Mouse (Mus musculus) neural tube, embryonic 11.5 days (tissue): ENCODE measurements around the gene Rnf20. TPM values are rescaled to one million over a fixed set of nuclear protein-coding genes. Genes with fewer than 3 reads are reported as not detected.
"Not testable (repeated sequence)": the region's sequence is repeated elsewhere in the genome, so short reads cannot be mapped to it uniquely, and the experiment has no call there.

Experiments used
- ATAC-seq: fragments of 200-750 bp; cut with Nextera tagmentation; 2 replicates; pipeline ENCODE4 v1.8.0; 2017; ENCODE audit warnings: moderate number of reproducible peaks, mild to moderate bottlenecking, moderate TSS enrichment, moderate library complexity; ENCODE audit not compliant: insufficient read depth, low FRiP score, low TSS enrichment
- DNase-seq: peaks from one replicate; pipeline ENCODE4 v3.0.0-alpha.2; 2015; ENCODE audit warnings: low spot score
- H3K27ac ChIP-seq: fragments of 300-500 bp; sonication (generic); 2 replicates; pipeline ENCODE4 v1.5.1; 2014; ENCODE audit warnings: low read depth, mild to moderate bottlenecking, low read length
- H3K27me3 ChIP-seq: fragments of 300-500 bp; sonication (generic); 2 replicates; pipeline ENCODE4 v1.6.1; 2014; ENCODE audit warnings: mild to moderate bottlenecking, low read length, mixed read lengths; ENCODE audit not compliant: control insufficient read depth, insufficient read depth
- H3K36me3 ChIP-seq: fragments of 300-500 bp; sonication (generic); 2 replicates; pipeline ENCODE4 v1.6.1; 2014; ENCODE audit warnings: mild to moderate bottlenecking, low read length, moderate library complexity, mixed read lengths; ENCODE audit not compliant: control insufficient read depth, insufficient read depth
- H3K4me1 ChIP-seq: fragments of 300-500 bp; sonication (generic); 2 replicates; pipeline ENCODE4 v1.6.1; 2014; ENCODE audit warnings: low read length, mixed read lengths; ENCODE audit not compliant: control insufficient read depth, insufficient read depth
- H3K4me2 ChIP-seq: fragments of 300-500 bp; sonication (generic); 2 replicates; pipeline ENCODE4 v1.6.1; 2014; ENCODE audit warnings: low read depth, mild to moderate bottlenecking, moderate library complexity
- H3K4me3 ChIP-seq: fragments of 300-500 bp; sonication (generic); 2 replicates; pipeline ENCODE4 v1.5.1; 2014; ENCODE audit warnings: low read depth, low read length
- H3K9ac ChIP-seq: fragments of 300-500 bp; sonication (generic); 2 replicates; pipeline ENCODE4 v1.6.1; 2014; ENCODE audit warnings: mild to moderate bottlenecking, low read length
- H3K9me3 ChIP-seq: fragments of 300-500 bp; sonication (generic); 2 replicates; pipeline ENCODE4 v1.6.1; 2016; ENCODE audit warnings: low read length; ENCODE audit not compliant: control insufficient read depth
- WGBS: fragments of 180-500 bp; shearing (Covaris S2); extraction: QIAGEN DNeasy Blood & Tissue Kit; methylation state at CpG from one replicate; pipeline ENCODE4 v1.1.7; 2014; 5-methylcytosine and 5-hydroxymethylcytosine counted together
- polyA plus RNA-seq: library from polyadenylated mRNA; unstranded; fragments of >200 nt; fragmentation: Nextera tagmentation; extraction: Ambion mirVana; gene quantifications from 2 replicates; pipeline ENCODE4 v1.2.1, GENCODE M21; 2014

Rnf20 gene
- polyA plus RNA-seq, 1 experiment from 2014 or later = 74.4 TPM

DNA sequence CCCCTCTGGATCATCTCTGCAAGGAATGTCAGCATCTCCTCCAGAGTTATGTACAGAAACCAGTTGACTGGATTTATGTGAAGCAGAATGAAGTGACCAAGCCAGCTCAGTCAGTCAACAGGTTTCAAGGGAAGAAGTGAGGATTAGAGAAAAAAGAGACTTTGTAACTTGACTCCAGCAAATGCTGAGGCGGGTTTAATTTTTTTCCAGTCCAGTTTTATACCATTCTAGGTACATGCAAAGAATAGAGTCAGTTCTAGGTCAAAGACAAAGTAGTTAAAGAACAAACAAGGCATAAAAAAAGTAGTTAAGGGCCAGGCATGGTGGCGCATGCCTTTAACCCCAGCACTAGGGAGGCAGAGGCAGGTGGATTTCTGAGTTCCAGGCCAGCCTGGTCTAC lies 28.6 kb upstream of the Rnf20 start:
- DNase-seq (no peak), ATAC-seq (no peak)
- H3K9me3 ChIP-seq = no peaks in the 10 kb centered on the region
- H3K4me1 ChIP-seq = no peaks in the 10 kb centered on the region
- 85% methylated on average over 2 of the region's 2 CpGs for WGBS
- no peak overlapping the region for H3K27ac ChIP-seq
- H3K4me2 ChIP-seq = no peak overlapping the region
- H3K27me3 ChIP-seq = no peaks in the 10 kb centered on the region
- no peak overlapping the region for H3K9ac ChIP-seq
- H3K4me3 ChIP-seq = no peak overlapping the region
- H3K36me3 ChIP-seq = no peaks in the 10 kb centered on the region

DNA sequence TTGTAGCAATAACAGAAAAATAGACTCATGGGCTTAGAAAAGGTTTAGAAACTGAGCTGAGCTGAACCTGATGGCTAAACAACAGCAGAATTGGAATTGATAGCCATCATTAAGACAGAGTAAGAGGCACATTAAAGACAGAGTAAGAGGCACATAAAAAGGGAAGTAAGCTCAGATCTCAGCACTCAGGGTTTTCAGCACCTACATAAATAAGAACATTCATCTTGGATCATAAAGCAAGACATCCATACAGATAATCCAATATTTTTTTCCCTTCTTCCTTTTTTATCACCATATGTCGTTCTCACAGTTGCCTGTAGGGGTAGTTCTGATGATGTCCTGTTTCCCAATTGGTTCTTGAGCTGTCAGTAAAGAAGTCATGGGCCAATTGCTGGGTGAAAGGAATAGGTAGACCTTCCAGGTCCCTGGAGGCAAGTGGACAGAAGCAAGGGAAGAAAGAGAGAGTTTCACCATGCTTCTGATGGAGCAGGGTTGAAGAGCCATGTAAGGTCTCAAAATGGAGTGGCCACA lies 27.7 kb upstream of the Rnf20 start:
- 48% methylated on average over 1 of the region's 1 CpGs for WGBS
- Histone ChIP-seq H3K4me3 (no peak overlapping the region), H3K27ac (no peak overlapping the region), H3K36me3 (no peaks in the 10 kb centered on the region), H3K4me2 (no peak overlapping the region), H3K9me3 (no peaks in the 10 kb centered on the region), H3K27me3 (no peaks in the 10 kb centered on the region), H3K4me1 (no peaks in the 10 kb centered on the region), H3K9ac (no peak overlapping the region)
- no peak for DNase-seq
- no peak for ATAC-seq

DNA sequence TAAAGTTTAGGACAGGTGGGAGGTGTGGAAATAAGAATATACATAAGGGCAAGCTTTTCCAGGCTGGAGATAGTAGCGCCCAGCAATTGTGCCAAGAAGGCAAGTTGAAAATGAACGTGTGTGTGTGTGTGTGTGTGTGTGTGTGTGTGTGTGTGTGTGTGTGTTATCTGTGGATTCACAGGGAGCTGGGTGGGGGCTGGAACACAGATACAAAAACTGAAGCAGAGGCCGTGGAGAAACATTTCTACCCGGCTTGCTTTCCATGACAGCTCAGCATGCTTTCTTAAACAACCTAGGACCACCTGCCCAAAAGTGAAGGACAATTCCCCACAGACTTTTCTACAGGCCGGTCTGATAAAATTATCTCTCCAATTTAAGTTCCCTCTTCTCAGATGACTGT lies 27.2 kb upstream of the Rnf20 start:
- Histone ChIP-seq H3K27ac (no peak overlapping the region), H3K9me3 (no peaks in the 10 kb centered on the region), H3K36me3 (no peaks in the 10 kb centered on the region), H3K4me1 (no peaks in the 10 kb centered on the region), H3K4me2 (no peak overlapping the region), H3K4me3 (no peak overlapping the region), H3K9ac (no peak overlapping the region), H3K27me3 (no peaks in the 10 kb centered on the region)
- DNase-seq (no peak), ATAC-seq (no peak)
- WGBS = 92% methylated on average over 5 of the region's 5 CpGs

DNA sequence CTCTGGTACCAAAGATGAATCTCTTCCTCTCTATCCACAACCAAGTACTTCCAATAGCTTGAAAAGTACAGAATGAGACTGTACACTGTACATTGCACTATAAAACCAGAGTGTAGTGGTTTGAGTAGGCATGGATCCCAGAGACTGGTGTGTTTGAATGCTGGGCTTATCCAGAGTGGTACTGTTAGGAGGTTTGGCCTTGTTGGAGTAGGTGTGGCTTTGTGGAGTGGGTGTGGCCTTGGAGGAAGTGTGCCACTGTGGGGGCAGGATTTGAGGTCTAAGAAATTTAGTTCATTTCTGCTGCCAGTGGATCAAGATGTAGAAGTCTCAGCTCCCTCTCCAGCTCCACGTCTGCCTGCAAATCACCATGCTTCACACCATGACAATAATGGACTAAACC lies 26.3 kb upstream of the Rnf20 start:
- ATAC-seq = no peak
- no peak overlapping the region for H3K27ac ChIP-seq
- no peaks in the 10 kb centered on the region for H3K9me3 ChIP-seq
- H3K36me3 ChIP-seq = no peaks in the 10 kb centered on the region
- no peak overlapping the region for H3K4me2 ChIP-seq
- WGBS = 82% methylated on average over 1 of the region's 1 CpGs
- no peak overlapping the region for H3K4me3 ChIP-seq
- H3K4me1 ChIP-seq = no peaks in the 10 kb centered on the region
- no peaks in the 10 kb centered on the region for H3K27me3 ChIP-seq
- no peak overlapping the region for H3K9ac ChIP-seq
- DNase-seq = no peak

DNA sequence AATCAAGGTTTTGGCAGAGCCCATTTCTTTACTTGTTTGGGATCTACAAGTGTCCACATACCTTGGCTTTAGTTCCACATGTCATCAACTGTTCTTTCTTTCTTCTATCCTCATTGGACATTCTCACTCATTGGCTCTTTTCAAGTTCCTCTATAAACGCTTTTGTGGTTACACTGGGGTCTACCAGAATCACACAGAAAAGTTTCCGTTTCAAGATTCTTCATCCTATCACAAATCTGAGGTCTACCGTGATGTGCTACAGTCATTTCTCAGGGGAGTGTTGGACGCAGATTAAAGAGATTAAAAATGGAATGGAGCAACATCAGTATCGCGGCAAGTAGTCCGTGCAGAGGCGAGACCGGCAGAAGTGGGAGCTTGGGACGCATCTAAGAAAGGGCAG lies 14.9 kb upstream of the Rnf20 start:
- H3K27me3 ChIP-seq = no peaks in the 10 kb centered on the region
- no peak overlapping the region for H3K27ac ChIP-seq
- no peaks in the 10 kb centered on the region for H3K4me1 ChIP-seq
- no peak overlapping the region for H3K9ac ChIP-seq
- no peak overlapping the region for H3K4me2 ChIP-seq
- ATAC-seq = no peak
- H3K4me3 ChIP-seq = no peak overlapping the region
- WGBS = 95% methylated on average over 10 of the region's 10 CpGs
- DNase-seq = no peak
- no peaks in the 10 kb centered on the region for H3K36me3 ChIP-seq
- H3K9me3 ChIP-seq = no peaks in the 10 kb centered on the region

DNA sequence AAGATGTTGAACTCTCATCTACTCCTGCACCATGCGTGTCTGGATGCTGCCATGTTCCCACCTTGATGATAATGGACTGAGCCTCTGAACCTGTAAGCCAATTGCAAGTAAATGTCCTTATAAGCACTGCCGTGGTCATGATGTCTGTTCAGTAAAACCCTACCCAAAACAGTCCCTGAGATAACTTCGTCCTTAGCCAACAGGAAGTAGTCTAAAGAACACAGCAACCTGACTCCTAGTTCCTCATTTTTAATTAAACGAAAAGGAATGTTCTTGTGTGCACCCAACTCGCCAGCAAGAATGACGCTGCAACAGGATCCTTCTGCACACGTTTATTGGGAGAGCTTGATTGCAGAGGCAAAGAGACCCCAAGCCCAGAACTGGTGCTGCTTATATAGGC lies 11.9 kb upstream of the Rnf20 start:
- H3K27me3 ChIP-seq, H3K4me2 ChIP-seq, H3K4me3 ChIP-seq, H3K9ac ChIP-seq, H3K4me1 ChIP-seq, H3K27ac ChIP-seq, H3K9me3 ChIP-seq, H3K36me3 ChIP-seq, ATAC-seq, DNase-seq: not testable (repeated sequence)
- WGBS = 90% methylated on average over 7 of the region's 7 CpGs

DNA sequence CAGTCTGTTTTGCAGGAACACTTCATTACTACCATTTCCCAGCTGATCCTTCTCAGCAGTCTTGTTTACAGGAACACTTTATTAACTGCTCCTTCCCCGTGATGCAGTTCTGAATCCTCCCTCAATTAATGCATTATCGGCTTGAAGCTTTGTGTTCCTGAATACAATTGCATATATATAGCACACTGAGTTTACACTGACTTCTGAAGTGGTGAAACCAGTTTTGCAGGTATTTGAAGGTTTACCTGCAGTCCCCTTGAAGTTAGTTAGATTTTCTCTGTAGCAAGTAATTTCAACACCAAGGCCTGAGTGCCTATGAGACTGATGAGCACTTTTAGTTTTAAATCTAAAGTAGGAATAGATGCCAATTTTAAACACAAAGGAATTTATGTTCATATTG lies 9.5 kb upstream of the Rnf20 start:
- H3K27me3 ChIP-seq = no peaks in the 10 kb centered on the region
- DNase-seq (no peak), ATAC-seq (no peak)
- H3K4me2 ChIP-seq = no peak overlapping the region
- no peak overlapping the region for H3K4me3 ChIP-seq
- no peak overlapping the region for H3K27ac ChIP-seq
- H3K4me1 ChIP-seq = no peaks in the 10 kb centered on the region
- H3K9ac ChIP-seq = no peak overlapping the region
- H3K9me3 ChIP-seq = no peaks in the 10 kb centered on the region
- H3K36me3 ChIP-seq = no peaks in the 10 kb centered on the region
- WGBS = 88% methylated on average over 2 of the region's 2 CpGs

DNA sequence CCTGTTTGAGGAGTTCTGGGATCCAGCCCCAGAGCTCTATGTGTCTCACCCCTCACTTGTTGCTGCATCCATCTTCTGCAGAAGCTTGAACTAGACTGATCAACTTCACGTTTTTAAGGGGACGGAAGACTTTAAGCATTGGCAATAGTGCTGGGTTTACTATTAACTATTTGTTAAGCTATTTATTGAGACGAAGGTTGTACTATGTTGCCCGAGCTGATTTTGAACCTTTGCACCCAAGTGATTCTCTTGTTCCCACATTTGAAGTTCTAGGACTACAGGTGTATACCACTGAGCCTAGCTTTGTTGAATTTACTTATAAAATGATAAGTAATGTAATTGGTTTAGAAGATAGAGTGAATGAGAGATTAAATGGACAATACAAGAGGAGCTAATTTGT lies 7.9 kb upstream of the Rnf20 start:
- WGBS = 83% methylated on average over 4 of the region's 4 CpGs

DNA sequence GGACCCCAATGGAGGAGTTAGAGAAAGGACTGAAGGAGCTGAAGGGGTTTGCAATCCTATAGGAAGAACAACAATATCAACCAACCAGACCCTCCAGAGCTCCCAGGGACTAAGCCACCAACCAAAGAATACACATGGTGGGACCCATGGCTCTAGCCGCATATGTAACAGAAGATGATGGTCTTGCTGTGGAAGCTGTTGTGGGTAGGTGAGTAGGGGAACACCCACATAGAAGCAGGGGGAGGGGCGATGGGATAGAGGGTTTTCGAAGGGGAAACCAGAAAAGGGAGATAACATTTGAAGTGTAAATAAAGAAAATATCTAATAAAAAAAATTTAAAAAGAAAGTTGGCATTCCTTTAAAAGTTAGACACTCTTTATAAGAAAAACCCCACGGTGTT lies 6.8 kb upstream of the Rnf20 start:
- 91% methylated on average over 4 of the region's 4 CpGs for WGBS
- not testable (repeated sequence) for ATAC-seq, H3K36me3 ChIP-seq, H3K27ac ChIP-seq, H3K9me3 ChIP-seq, H3K4me2 ChIP-seq, DNase-seq, H3K9ac ChIP-seq, H3K4me3 ChIP-seq, H3K4me1 ChIP-seq, H3K27me3 ChIP-seq

More for the DNA sequence above, 7.9 kb upstream of the Rnf20 start:
- H3K36me3 ChIP-seq = no peaks in the 10 kb centered on the region
- DNase-seq (no peak), ATAC-seq (no peak)
- no peak overlapping the region for H3K4me3 ChIP-seq
- no peak overlapping the region for H3K27ac ChIP-seq
- H3K4me2 ChIP-seq = no peak overlapping the region
- no peaks in the 10 kb centered on the region for H3K27me3 ChIP-seq
- no peaks in the 10 kb centered on the region for H3K4me1 ChIP-seq
- no peaks in the 10 kb centered on the region for H3K9me3 ChIP-seq
- H3K9ac ChIP-seq = no peak overlapping the region
